Mouse (Mus musculus) limb, embryonic 10.5 days (tissue): ENCODE data around the gene Tspan32. TPM values are rescaled to one million over a fixed set of nuclear protein-coding genes. Genes with fewer than 3 reads are reported as not detected.
A peak's percentile ranks its signal among the peaks of the same experiment; 100 is the strongest.

ENCODE experiments used
- DNase-seq: peaks from one replicate; pipeline ENCODE4 v3.0.0-alpha.2; 2017; ENCODE audit warnings: low spot score
- H3K27ac ChIP-seq: fragments of 300-500 bp; sonication (generic); 2 replicates; pipeline ENCODE4 v1.5.1; 2016; ENCODE audit warnings: mild to moderate bottlenecking
- H3K27me3 ChIP-seq: fragments of 300-500 bp; sonication (generic); 2 replicates; pipeline ENCODE4 v1.6.1; 2016; ENCODE audit warnings: low read depth, mild to moderate bottlenecking; ENCODE audit not compliant: poor library complexity, severe bottlenecking
- H3K36me3 ChIP-seq: fragments of 300-500 bp; sonication (generic); 2 replicates; pipeline ENCODE4 v1.6.1; 2016; ENCODE audit warnings: mild to moderate bottlenecking, moderate library complexity
- H3K4me1 ChIP-seq: fragments of 300-500 bp; sonication (generic); 2 replicates; pipeline ENCODE4 v1.6.1; 2016
- H3K4me3 ChIP-seq: fragments of 300-500 bp; sonication (generic); 2 replicates; pipeline ENCODE4 v1.5.1; 2016; ENCODE audit warnings: mild to moderate bottlenecking, moderate library complexity
- H3K9me3 ChIP-seq: fragments of 300-500 bp; sonication (generic); replicated peaks from 2 replicates; pipeline ENCODE4 v1.6.1; 2016; ENCODE audit warnings: mild to moderate bottlenecking
- WGBS: fragments of 180-500 bp; shearing (Covaris S2); methylation state at CpG from one replicate; pipeline ENCODE4 v1.1.7; 2016; 5-methylcytosine and 5-hydroxymethylcytosine counted together
- polyA plus RNA-seq: library from polyadenylated mRNA; unstranded; fragments of >200 nt; fragmentation: Nextera tagmentation; extraction: Ambion mirVana; gene quantifications from 2 replicates; pipeline ENCODE4 v1.2.1, GENCODE M21; 2016

The Tspan32 gene
- polyA plus RNA-seq, result 5.5 TPM in 2 replicates

DNA sequence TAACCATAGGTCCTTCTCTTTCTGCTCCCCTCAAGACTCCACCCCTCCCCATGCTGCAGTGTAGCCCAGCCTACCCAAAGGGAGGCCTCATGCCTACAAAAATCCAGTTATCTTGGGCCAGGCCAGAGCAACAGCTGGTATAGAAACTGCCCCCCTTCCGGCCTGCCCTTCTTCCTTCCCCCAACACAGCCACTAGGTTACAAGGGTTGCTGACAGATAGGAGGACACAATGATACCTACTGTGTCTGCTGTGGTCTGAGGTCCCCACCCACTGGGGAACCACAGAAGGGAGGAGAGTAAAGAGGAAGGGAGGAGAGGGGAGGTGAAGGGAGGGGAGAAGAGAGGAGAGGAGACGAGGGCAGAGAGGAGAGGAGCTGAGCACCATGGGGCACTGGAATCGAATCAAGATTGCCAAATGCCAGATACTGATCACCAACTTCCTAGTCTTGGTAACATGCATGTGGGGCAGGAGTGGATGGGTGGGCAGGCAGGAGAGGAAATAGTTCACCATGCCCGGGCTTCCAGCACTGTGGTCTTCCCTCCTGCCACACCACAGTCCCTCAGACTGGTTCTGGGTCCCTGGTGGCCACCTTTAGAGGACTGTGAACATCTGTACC lies at the start of gene Tspan32:
Gene Tspan32 (plus strand): TSS at position 320 of the 617 bp plus-strand sequence.
- peaks cover 57% of the 10 kb centered on the region for H3K4me1 ChIP-seq
- no peaks in the 10 kb centered on the region for H3K27me3 ChIP-seq
- 78% methylated on average over 4 of the region's 4 CpGs for WGBS
- no peak for DNase-seq
- no peaks in the 10 kb centered on the region for H3K9me3 ChIP-seq
- peak within 1 kb of the TSS; percentile 5; the same call in 1 of the 2 replicates for H3K4me3 ChIP-seq
- no peaks in the 10 kb centered on the region for H3K36me3 ChIP-seq
- H3K27ac ChIP-seq, result peak within 1 kb of the TSS; percentile 96

DNA sequence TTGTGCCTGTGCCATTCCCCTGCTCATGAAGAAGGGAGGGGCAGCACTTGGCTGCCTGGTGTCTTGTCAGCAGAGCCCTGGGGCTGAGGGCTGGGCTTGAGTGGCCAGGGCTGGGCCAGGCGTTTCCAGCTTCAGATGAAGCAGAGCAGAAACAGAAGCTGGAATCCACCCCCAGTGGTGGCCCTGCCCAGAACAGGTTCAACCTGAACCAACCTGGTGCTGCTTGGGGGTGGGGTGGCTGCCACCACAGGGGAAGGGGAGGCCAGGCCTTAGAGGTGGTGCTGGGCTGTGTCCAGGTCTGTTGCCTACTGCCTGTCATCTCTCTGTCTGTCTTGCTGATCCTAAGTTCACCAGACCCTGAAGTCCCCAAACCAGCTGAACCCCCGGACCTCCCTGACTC lies 48.8 kb upstream of the Tspan32 start:
- H3K27me3 ChIP-seq, result no peaks in the 10 kb centered on the region
- no peaks in the 10 kb centered on the region for H3K36me3 ChIP-seq
- no peak for DNase-seq
- H3K9me3 ChIP-seq, result no peaks in the 10 kb centered on the region
- no peak overlapping the region for H3K27ac ChIP-seq
- no peak overlapping the region for H3K4me3 ChIP-seq
- 80% methylated on average over 2 of the region's 2 CpGs for WGBS
- H3K4me1 ChIP-seq, result peaks cover 3% of the 10 kb centered on the region; the same call in 1 of the 2 replicates

DNA sequence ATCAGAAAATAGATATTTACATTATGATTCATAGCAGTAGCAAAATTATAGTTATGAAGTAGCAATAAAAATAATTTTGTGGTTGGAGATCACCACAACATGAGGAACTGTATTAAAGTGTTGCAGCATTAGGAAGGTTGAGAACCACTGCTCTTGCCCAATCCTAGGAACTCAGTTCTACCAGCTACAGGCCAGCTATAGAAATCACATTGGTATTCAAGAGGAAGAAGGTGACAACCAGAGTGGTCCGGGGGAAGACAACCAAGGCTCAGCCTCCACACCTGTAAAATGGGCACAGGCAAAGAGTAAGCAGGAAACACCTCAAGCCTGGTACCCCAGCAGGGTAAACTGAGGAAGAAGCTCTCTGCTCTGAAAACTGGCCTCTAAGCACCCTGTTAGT lies 46.0 kb upstream of the Tspan32 start:
- H3K4me3 ChIP-seq, result no peak overlapping the region
- peaks cover 6% of the 10 kb centered on the region; the same call in 1 of the 2 replicates for H3K4me1 ChIP-seq
- no peak for DNase-seq
- H3K27ac ChIP-seq, result no peak overlapping the region
- H3K27me3 ChIP-seq, result peaks cover 19% of the 10 kb centered on the region; the same call in 1 of the 2 replicates
- WGBS, result 97% methylated on average over 1 of the region's 1 CpGs
- no peaks in the 10 kb centered on the region for H3K36me3 ChIP-seq
- no peaks in the 10 kb centered on the region for H3K9me3 ChIP-seq

GRCm38 (mm10) chr7:142959752-142960151 lies 45.1 kb upstream of the Tspan32 start:
- Histone ChIP-seq H3K9me3 (no peaks in the 10 kb centered on the region), H3K4me1 (peaks cover 6% of the 10 kb centered on the region; the same call in 1 of the 2 replicates), H3K36me3 (no peaks in the 10 kb centered on the region), H3K4me3 (no peak overlapping the region), H3K27ac (no peak overlapping the region), H3K27me3 (peaks cover 28% of the 10 kb centered on the region)
- 81% methylated on average over 4 of the region's 4 CpGs for WGBS
- DNase-seq, result no peak

- Histone ChIP-seq H3K4me3 (peak overlapping the region; percentile 57), H3K4me1 (peaks cover 25% of the 10 kb centered on the region), H3K36me3 (no peaks in the 10 kb centered on the region), H3K9me3 (no peaks in the 10 kb centered on the region), H3K27me3 (peaks cover 96% of the 10 kb centered on the region), H3K27ac (peak overlapping the region; percentile 66)
- DNase-seq, result peak; percentile 61
- WGBS, result under 1% methylated on average over 36 of the region's 36 CpGs
These were observed 37.4 kb upstream of the Tspan32 start for GRCm38 (mm10) chr7:142967414-142967883.

- peak; percentile 76 for DNase-seq
- Histone ChIP-seq H3K36me3 (no peaks in the 10 kb centered on the region), H3K4me1 (peaks cover 25% of the 10 kb centered on the region), H3K27ac (peak overlapping the region; percentile 66), H3K9me3 (no peaks in the 10 kb centered on the region), H3K4me3 (peak overlapping the region; percentile 57), H3K27me3 (peaks cover 91% of the 10 kb centered on the region)
- under 1% methylated on average over 90 of the region's 90 CpGs for WGBS
These were observed 36.7 kb upstream of the Tspan32 start for GRCm38 (mm10) chr7:142967884-142968808.

DNA sequence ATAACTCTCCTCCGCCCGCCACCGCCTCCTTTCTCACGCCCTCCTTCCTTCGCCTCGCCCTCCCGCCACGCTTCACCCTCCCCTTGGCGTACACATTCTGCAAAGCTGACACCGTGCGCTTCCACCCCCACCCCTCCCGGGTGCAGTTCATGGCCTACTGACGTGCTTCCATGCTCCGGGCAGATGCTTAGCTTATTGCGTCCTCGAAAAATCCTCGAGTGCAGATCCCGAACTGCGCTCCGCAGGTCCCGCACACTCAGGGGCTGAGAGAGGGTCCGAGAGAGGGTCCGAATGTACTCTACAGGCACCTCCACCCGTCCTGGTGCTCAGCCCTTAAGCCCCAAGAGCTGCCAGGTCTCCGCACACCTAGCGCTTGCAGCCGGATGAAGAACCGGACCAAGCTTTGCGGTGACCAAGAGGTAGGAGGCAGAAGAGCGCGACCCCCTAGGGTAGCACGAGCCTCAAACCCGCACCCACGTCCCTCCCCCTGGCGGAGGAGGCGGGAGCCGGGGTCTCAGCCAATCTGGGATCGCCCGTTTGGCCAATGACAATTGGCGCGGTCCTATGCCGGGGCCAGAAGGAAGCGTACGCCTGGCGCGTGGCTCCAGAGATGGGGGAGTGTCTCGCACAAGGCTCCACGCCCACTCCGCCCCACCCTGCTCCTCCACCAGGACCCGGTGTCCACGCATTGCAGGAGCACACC lies 35.9 kb upstream of the Tspan32 start, which contains the start of gene Ascl2:
Gene Ascl2 (minus strand): TSS at position 456 of the 703 bp plus-strand sequence.
- Histone ChIP-seq H3K27ac (peak within 1 kb of the TSS; percentile 66), H3K36me3 (no peaks in the 10 kb centered on the region), H3K4me3 (peak within 1 kb of the TSS; percentile 57), H3K4me1 (peaks cover 25% of the 10 kb centered on the region), H3K9me3 (no peaks in the 10 kb centered on the region), H3K27me3 (peaks cover 86% of the 10 kb centered on the region)
- peak; percentile 59 for DNase-seq
- WGBS, result 2% methylated on average over 51 of the region's 51 CpGs

GRCm38 (mm10) chr7:142981908-142982307 lies 22.9 kb upstream of the Tspan32 start:
- Histone ChIP-seq H3K27me3 (0 out of 2 replicates have a peak, but pooled peaks cover 7% of the 10 kb centered on the region), H3K4me1 (peaks cover 8% of the 10 kb centered on the region; the same call in 1 of the 2 replicates)
- WGBS, result 80% methylated on average over 4 of the region's 4 CpGs

DNA sequence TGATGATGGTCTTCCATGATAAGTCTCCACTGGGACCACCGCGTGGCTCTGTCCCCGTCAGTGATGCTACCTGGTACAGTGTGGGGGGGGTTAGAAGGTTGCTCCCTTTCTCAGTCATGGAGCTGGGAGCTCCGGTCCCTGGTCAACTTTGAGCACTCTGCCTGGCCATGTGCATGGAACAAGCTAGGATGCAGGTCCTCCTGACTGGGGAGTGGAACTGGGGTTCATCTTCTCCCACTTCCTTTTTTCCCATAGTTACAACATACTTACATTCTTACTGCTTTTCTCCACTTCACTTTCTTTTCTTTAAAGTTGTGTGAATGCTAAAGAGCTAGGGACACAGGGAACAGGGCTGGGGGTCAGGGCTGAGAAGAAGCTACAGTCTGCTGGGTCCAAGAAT lies 19.7 kb upstream of the Tspan32 start:
- H3K4me1 ChIP-seq, result peaks cover 14% of the 10 kb centered on the region; the same call in 1 of the 2 replicates
- 0 out of 2 replicates have a peak, but pooled peaks cover 7% of the 10 kb centered on the region for H3K27me3 ChIP-seq
- DNase-seq, result no peak
- H3K4me3 ChIP-seq, result no peak overlapping the region
- H3K27ac ChIP-seq, result no peak overlapping the region
- H3K36me3 ChIP-seq, result no peaks in the 10 kb centered on the region
- no peaks in the 10 kb centered on the region for H3K9me3 ChIP-seq
- WGBS, result 97% methylated on average over 4 of the region's 4 CpGs

More at GRCm38 (mm10) chr7:142981908-142982307, 22.9 kb upstream of the Tspan32 start:
- no peak for DNase-seq
- no peaks in the 10 kb centered on the region for H3K9me3 ChIP-seq
- no peaks in the 10 kb centered on the region for H3K36me3 ChIP-seq
- H3K4me3 ChIP-seq, result no peak overlapping the region
- H3K27ac ChIP-seq, result no peak overlapping the region

DNA sequence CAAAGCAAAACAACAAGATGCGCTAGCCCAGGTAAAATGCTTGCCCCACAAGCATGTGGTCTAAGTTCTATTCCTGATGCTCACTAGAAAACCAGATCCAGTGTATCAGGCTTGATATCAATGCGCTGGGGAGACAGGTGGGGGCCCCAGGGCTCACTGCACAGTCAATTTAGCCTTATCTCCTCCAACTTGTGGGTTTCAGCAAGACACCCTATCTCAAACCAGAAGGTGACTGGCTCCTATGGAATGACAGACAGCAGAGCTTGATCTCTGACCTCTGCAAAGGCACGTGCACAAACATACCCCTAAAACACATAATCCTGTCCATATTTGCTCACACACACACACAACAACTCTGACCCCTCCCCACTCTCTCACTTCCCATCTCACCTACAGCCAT lies 17.1 kb upstream of the Tspan32 start:
- 0 out of 2 replicates have a peak, but pooled peaks cover 7% of the 10 kb centered on the region for H3K27me3 ChIP-seq
- 79% methylated on average over 3 of the region's 3 CpGs for WGBS
- no peak overlapping the region for H3K4me3 ChIP-seq

GRCm38 (mm10) chr7:142995004-142995403 lies 9.8 kb upstream of the Tspan32 start:
- no peak overlapping the region for H3K4me3 ChIP-seq
- no peak overlapping the region for H3K27ac ChIP-seq
- 0 out of 2 replicates have a peak, but pooled peaks cover 3% of the 10 kb centered on the region for H3K4me1 ChIP-seq
- H3K36me3 ChIP-seq, result no peaks in the 10 kb centered on the region
- no peaks in the 10 kb centered on the region for H3K9me3 ChIP-seq
- H3K27me3 ChIP-seq, result no peaks in the 10 kb centered on the region
- DNase-seq, result no peak

More for the DNA sequence above, 17.1 kb upstream of the Tspan32 start:
- Histone ChIP-seq H3K36me3 (no peaks in the 10 kb centered on the region), H3K9me3 (no peaks in the 10 kb centered on the region), H3K27ac (no peak overlapping the region), H3K4me1 (peaks cover 16% of the 10 kb centered on the region; the same call in 1 of the 2 replicates)
- DNase-seq, result no peak

DNA sequence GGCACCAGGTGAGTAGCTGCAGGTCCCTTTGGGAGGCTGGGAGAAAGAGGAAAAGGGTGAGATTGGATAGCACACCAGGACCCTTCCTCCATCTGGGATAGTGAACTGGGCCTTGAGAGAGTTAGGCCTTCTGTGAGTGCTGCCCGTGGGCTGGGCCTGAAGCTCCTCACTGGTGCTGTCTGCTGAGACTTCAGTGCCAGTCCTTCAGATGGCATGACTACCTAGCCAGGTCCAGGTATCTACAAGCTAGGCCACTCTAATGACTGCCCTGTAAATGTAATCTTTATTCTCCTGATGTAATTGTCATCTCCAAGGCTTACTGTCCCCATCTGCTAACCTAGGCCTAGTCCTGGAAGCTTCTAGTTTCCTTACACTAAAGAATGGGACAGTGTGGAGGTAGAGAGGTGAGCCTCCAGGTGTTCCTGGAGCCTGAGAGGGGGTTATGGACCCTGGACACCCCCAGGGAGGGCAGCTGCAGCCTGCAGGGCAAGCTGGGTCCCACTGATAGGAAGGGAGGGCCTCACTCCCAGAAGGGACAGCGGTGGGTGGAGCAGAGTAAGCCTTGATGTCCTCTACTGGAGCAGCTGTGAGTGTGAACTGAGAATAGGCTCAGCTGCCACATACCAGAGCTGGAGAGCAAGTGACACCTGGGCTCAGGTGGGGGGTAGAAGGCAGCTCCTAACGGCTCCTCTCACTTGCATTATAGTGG lies 9.1 kb upstream of the Tspan32 start:
- H3K27ac ChIP-seq, result peak overlapping the region; percentile 46; the same call in 1 of the 2 replicates
- DNase-seq, result no peak
- WGBS, result 59% methylated on average over 3 of the region's 3 CpGs
- no peaks in the 10 kb centered on the region for H3K27me3 ChIP-seq
- H3K36me3 ChIP-seq, result no peaks in the 10 kb centered on the region
- no peak overlapping the region for H3K4me3 ChIP-seq
- no peaks in the 10 kb centered on the region for H3K4me1 ChIP-seq
- H3K9me3 ChIP-seq, result no peaks in the 10 kb centered on the region
